8 mouse cellular contexts compared by ENCODE assay signal in genomic region chr6:34780943-34781289, GRCm38 (mm10). TPM values are rescaled to one million over a fixed set of nuclear protein-coding genes. Genes with fewer than 3 reads are reported as not detected.
DNase-seq lines count a peak whose midpoint lies in the region; ATAC-seq and TF ChIP-seq lines count a peak whose summit lies in the region.

No protein-coding gene starts in this region.

- DNase-seq in heart, adult 11 months = no peak
- DNase-seq in right cerebral cortex, adult 18-20 months = no peak
- DNase-seq in urinary bladder, postnatal 4 days (ENCODE audit: low spot score in 2 of 2) = no peak
- DNase-seq in spleen, postnatal 36 days (ENCODE audit: low spot score in 2 of 2) = no peak

- peak overlapping the region; percentile 99 for H3K27ac ChIP-seq in heart, embryonic 16.5 days (ENCODE audit: low read length)
- H3K27ac ChIP-seq in bone marrow macrophage, adult 2 months (ENCODE audit: insufficient read depth, low read depth, low read length) = peak overlapping the region; percentile 86
- H3K27ac ChIP-seq in hindbrain, embryonic 12.5 days = peak overlapping the region; percentile 97
- peak overlapping the region; percentile 97 for H3K27ac ChIP-seq in midbrain, embryonic 12.5 days (replicated peaks)

- no peaks in the 10 kb centered on the region for H3K27me3 ChIP-seq in heart, embryonic 16.5 days (ENCODE audit: control insufficient read depth, insufficient read depth, low read length)
- H3K27me3 ChIP-seq in hindbrain, embryonic 12.5 days = no peaks in the 10 kb centered on the region
- 0 out of 2 replicates have a peak, but pooled peaks cover 5% of the 10 kb centered on the region for H3K27me3 ChIP-seq in midbrain, embryonic 12.5 days

- no peaks in the 10 kb centered on the region for H3K36me3 ChIP-seq in heart, embryonic 16.5 days (ENCODE audit: control insufficient read depth, insufficient read depth)
- peaks cover 4% of the 10 kb centered on the region; the same call in 1 of the 2 replicates for H3K36me3 ChIP-seq in hindbrain, embryonic 12.5 days
- 0 out of 2 replicates have a peak, but pooled peaks cover 4% of the 10 kb centered on the region for H3K36me3 ChIP-seq in midbrain, embryonic 12.5 days

- H3K4me3 ChIP-seq in heart, embryonic 16.5 days (ENCODE audit: low read length) = peak overlapping the region; percentile 79
- peak overlapping the region; percentile 75 for H3K4me3 ChIP-seq in bone marrow macrophage, adult 2 months (ENCODE audit: insufficient read depth, low read length)
- H3K4me3 ChIP-seq in hindbrain, embryonic 12.5 days = peak overlapping the region; percentile 69
- peak overlapping the region; percentile 70 for H3K4me3 ChIP-seq in midbrain, embryonic 12.5 days

- no peak for TF ChIP-seq POLR2A in bone marrow macrophage, adult 2 months (IDR thresholded peaks at IDR 0.05; ENCODE audit: borderline replicate concordance, low read depth, low read length)

- no peak for TF ChIP-seq CTCF in bone marrow macrophage, adult 2 months (IDR thresholded peaks at IDR 0.05; ENCODE audit: low read depth, low read length)

- no peaks in the 10 kb centered on the region for H3K9me3 ChIP-seq in heart, embryonic 16.5 days (replicated peaks; ENCODE audit: control insufficient read depth, low read length)
- no peaks in the 10 kb centered on the region for H3K9me3 ChIP-seq in hindbrain, embryonic 12.5 days (replicated peaks)
- no peaks in the 10 kb centered on the region for H3K9me3 ChIP-seq in midbrain, embryonic 12.5 days

- H3K4me2 ChIP-seq in heart, embryonic 16.5 days (ENCODE audit: low read depth, low read length) = peak overlapping the region; percentile 83
- peak overlapping the region; percentile 67 for H3K4me2 ChIP-seq in hindbrain, embryonic 12.5 days (replicated peaks)
- H3K4me2 ChIP-seq in midbrain, embryonic 12.5 days (replicated peaks) = peak overlapping the region; percentile 69

- H3K4me1 ChIP-seq in heart, embryonic 16.5 days (ENCODE audit: control insufficient read depth, insufficient read depth, low read length) = no peaks in the 10 kb centered on the region; the same call in 1 of the 2 replicates
- peaks cover 6% of the 10 kb centered on the region; the same call in 1 of the 2 replicates for H3K4me1 ChIP-seq in bone marrow macrophage, adult 2 months (ENCODE audit: control insufficient read depth, insufficient read depth, low read length)
- H3K4me1 ChIP-seq in hindbrain, embryonic 12.5 days = no peaks in the 10 kb centered on the region
- no peaks in the 10 kb centered on the region for H3K4me1 ChIP-seq in midbrain, embryonic 12.5 days

- H3K9ac ChIP-seq in heart, embryonic 16.5 days (ENCODE audit: low read length) = peak overlapping the region; percentile 96
- H3K9ac ChIP-seq in hindbrain, embryonic 12.5 days = peak overlapping the region; percentile 90
- H3K9ac ChIP-seq in midbrain, embryonic 12.5 days (replicated peaks) = peak overlapping the region; percentile 85

- ATAC-seq in heart, embryonic 16.5 days (replicated peaks; ENCODE audit: extremely low read depth, insufficient read depth, low FRiP score) = no peak
- no peak for ATAC-seq in hindbrain, embryonic 12.5 days (ENCODE audit: low FRiP score)
- ATAC-seq in midbrain, embryonic 12.5 days (ENCODE audit: low FRiP score, low read depth) = no peak

- 3% methylated on average over 13 of the region's 13 CpGs for WGBS in heart, embryonic 16.5 days
- 5% methylated on average over 13 of the region's 13 CpGs for WGBS in hindbrain, embryonic 12.5 days
- 8% methylated on average over 13 of the region's 13 CpGs for WGBS in midbrain, embryonic 12.5 days

RNA-seq across cellular contexts. Expression of gene Agbl3, which starts 0.7 kb away (rescaled TPM):
- polyA plus RNA-seq in heart, embryonic 16.5 days (2015; fragmentation: Nextera tagmentation; extraction: Ambion mirVana) = 4.4 and 7.9 TPM in 2 replicates
- polyA plus RNA-seq in bone marrow macrophage, adult 2 months (2012; ENCODE audit: insufficient read depth, insufficient read length, missing spikeins) = 3.3 and 4.6 TPM in 2 replicates
- 8.9 and 9.3 TPM in 2 replicates for polyA plus RNA-seq in hindbrain, embryonic 12.5 days (2016; fragmentation: Nextera tagmentation; extraction: Ambion mirVana)
- 7.4 and 8.6 TPM in 2 replicates for polyA plus RNA-seq in midbrain, embryonic 12.5 days (2016; fragmentation: Nextera tagmentation; extraction: Ambion mirVana)
